Mouse (Mus musculus) bone marrow, adult 2 months (tissue): ENCODE measurements at regions not wholly inside any gene's neighbourhood (a gene's known extent, or its start where the extent isn't known, plus 50 kb on each side); places are given as distances from the start of the nearest gene placed in this dataset.

Source experiments
- CTCF ChIP-seq: fragments of 200-500 bp; IDR thresholded peaks from 2 replicates; pipeline ENCODE4 v1.5.1; 2011; ENCODE audit warnings: low read length, control low read depth; ENCODE audit not compliant: control insufficient read depth, insufficient read depth
- POLR2A ChIP-seq: fragments of 200-500 bp; IDR thresholded peaks from 2 replicates; pipeline ENCODE4 v1.6.1; 2011; ENCODE audit warnings: low read depth, mild to moderate bottlenecking, control low read depth, low read length, borderline replicate concordance; ENCODE audit not compliant: control insufficient read depth

DNA sequence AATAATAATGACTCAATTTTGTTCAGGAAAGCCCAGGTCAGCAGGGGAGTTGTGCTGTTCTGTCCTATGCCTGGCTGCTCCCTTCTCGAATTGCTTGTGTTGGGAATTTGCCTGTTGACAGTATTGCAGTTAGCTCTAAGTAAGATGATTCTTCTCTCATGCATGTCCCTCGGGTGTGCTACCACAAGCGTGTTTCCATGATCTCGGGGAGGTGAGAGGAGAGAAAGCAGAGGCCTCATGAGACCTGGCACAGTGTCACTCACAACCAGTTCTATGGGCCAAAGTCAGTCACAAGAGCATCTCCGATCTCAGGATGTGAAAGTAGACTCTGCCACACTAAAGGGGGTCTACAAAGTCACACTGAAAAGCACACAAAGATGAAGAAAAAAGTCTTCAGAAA is 346.6 kb upstream of the Mmadhc start:
- TF ChIP-seq CTCF (no peak), POLR2A (no peak)
